Mouse (Mus musculus): ENCODE measurements around the gene Surf6. TPM values are rescaled to one million over a fixed set of nuclear protein-coding genes. Genes with fewer than 3 reads are reported as not detected.

Gene Surf6
- polyA plus RNA-seq, 1 experiment from 2014 or later, result 34.7 TPM

- no peak overlapping the region for H3K4me3 ChIP-seq (ENCODE audit: low read length)
- 54% methylated on average over 8 of the region's 8 CpGs for WGBS
- H3K9me3 ChIP-seq (ENCODE audit: low read length), result no peaks in the 10 kb centered on the region
- H3K36me3 ChIP-seq (ENCODE audit: insufficient read depth, low read length), result peaks cover 46% of the 10 kb centered on the region
- ATAC-seq (ENCODE audit: low FRiP score, low TSS enrichment), result no peak
- no peaks in the 10 kb centered on the region for H3K27me3 ChIP-seq (ENCODE audit: insufficient read depth, low read length)
- H3K9ac ChIP-seq (replicated peaks; ENCODE audit: low read length), result no peak overlapping the region
- H3K27ac ChIP-seq (ENCODE audit: low read length), result 0 out of 2 replicates have a peak overlapping the region, but pooled peaks have one; percentile 8
- H3K4me2 ChIP-seq (replicated peaks; ENCODE audit: low read depth, low read length), result peak overlapping the region; percentile 97
- H3K4me1 ChIP-seq (ENCODE audit: insufficient read depth, low read length), result peaks cover 46% of the 10 kb centered on the region
Observed at GRCm38 (mm10) chr2:26914148-26914941, 11.7 kb upstream of the Surf6 start.

GRCm38 (mm10) chr2:26913416-26914147 is 10.9 kb upstream of the Surf6 start:
- H3K9ac ChIP-seq (replicated peaks; ENCODE audit: low read length), result no peak overlapping the region
- no peak overlapping the region for H3K4me2 ChIP-seq (replicated peaks; ENCODE audit: low read depth, low read length)
- peaks cover 54% of the 10 kb centered on the region for H3K4me1 ChIP-seq (ENCODE audit: insufficient read depth, low read length)
- 85% methylated on average over 17 of the region's 17 CpGs for WGBS
- no peaks in the 10 kb centered on the region for H3K9me3 ChIP-seq (ENCODE audit: low read length)
- no peaks in the 10 kb centered on the region for H3K27me3 ChIP-seq (ENCODE audit: insufficient read depth, low read length)
- H3K27ac ChIP-seq (ENCODE audit: low read length), result no peak overlapping the region
- H3K36me3 ChIP-seq (ENCODE audit: insufficient read depth, low read length), result peaks cover 39% of the 10 kb centered on the region
- no peak overlapping the region for H3K4me3 ChIP-seq (ENCODE audit: low read length)
- no peak for ATAC-seq (ENCODE audit: low FRiP score, low TSS enrichment)

- Histone ChIP-seq H3K9me3 (ENCODE audit: low read length) (no peaks in the 10 kb centered on the region), H3K27ac (ENCODE audit: low read length) (no peak overlapping the region), H3K4me3 (ENCODE audit: low read length) (peak overlapping the region; percentile 77), H3K27me3 (ENCODE audit: insufficient read depth, low read length) (no peaks in the 10 kb centered on the region), H3K4me2 (replicated peaks; ENCODE audit: low read depth, low read length) (peak overlapping the region; percentile 99), H3K4me1 (ENCODE audit: insufficient read depth, low read length) (peaks cover 53% of the 10 kb centered on the region), H3K9ac (replicated peaks; ENCODE audit: low read length) (peak overlapping the region; percentile 98), H3K36me3 (ENCODE audit: insufficient read depth, low read length) (peaks cover 43% of the 10 kb centered on the region)
- ATAC-seq (ENCODE audit: low FRiP score, low TSS enrichment), result no peak
- WGBS, result 56% methylated on average over 5 of the region's 5 CpGs
Observed at GRCm38 (mm10) chr2:26912253-26912770, 9.6 kb upstream of the Surf6 start.

DNA sequence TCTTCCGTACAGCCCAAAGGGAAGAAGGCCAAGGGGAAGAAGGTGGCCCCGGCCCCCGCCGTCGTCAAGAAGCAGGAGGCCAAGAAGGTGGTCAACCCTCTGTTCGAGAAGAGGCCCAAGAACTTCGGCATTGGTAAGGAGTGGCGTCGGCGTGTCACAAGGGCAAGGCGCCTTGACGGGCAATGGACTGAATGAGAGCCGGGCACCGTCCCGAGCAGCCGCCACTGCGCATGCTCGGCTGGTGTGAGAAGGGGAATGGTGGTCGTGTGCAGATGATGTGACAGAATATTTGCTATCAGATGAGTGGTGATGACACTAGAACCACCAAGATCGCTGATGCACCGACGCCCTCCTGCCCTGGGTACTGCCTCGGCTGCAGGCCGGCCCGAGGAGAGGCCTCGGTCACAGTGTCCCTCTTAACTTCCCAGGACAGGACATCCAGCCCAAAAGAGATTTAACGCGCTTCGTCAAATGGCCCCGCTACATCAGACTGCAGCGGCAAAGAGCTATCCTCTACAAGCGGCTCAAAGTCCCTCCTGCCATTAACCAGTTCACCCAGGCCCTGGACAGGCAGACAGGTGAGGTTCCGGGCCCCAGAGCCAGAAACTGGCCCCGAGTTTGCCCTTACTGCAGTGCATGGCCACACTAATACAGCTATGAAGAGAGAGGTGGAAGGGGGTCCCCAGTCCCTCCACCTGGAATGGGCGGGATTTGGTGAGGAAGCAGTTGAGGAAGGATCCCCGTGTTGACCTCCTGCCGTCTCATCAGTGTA is 8.5 kb upstream of the Surf6 start:
- H3K9ac ChIP-seq (replicated peaks; ENCODE audit: low read length), result peak overlapping the region; percentile 98
- H3K27ac ChIP-seq (ENCODE audit: low read length), result peak overlapping the region; percentile 91
- peak overlapping the region; percentile 77 for H3K4me3 ChIP-seq (ENCODE audit: low read length)
- ATAC-seq (ENCODE audit: low FRiP score, low TSS enrichment), result peak; percentile 12
- H3K36me3 ChIP-seq (ENCODE audit: insufficient read depth, low read length), result peaks cover 50% of the 10 kb centered on the region
- H3K4me1 ChIP-seq (ENCODE audit: insufficient read depth, low read length), result peaks cover 46% of the 10 kb centered on the region
- H3K9me3 ChIP-seq (ENCODE audit: low read length), result no peaks in the 10 kb centered on the region
- 0% methylated on average over 37 of the region's 37 CpGs for WGBS
- H3K4me2 ChIP-seq (replicated peaks; ENCODE audit: low read depth, low read length), result peak overlapping the region; percentile 99
- no peaks in the 10 kb centered on the region for H3K27me3 ChIP-seq (ENCODE audit: insufficient read depth, low read length)

- Histone ChIP-seq H3K27ac (ENCODE audit: low read length) (peak within 1 kb of the TSS; percentile 91), H3K4me1 (ENCODE audit: insufficient read depth, low read length) (peaks cover 42% of the 10 kb centered on the region), H3K36me3 (ENCODE audit: insufficient read depth, low read length) (peaks cover 58% of the 10 kb centered on the region), H3K9me3 (ENCODE audit: low read length) (no peaks in the 10 kb centered on the region), H3K9ac (replicated peaks; ENCODE audit: low read length) (peak within 1 kb of the TSS; percentile 98), H3K4me2 (replicated peaks; ENCODE audit: low read depth, low read length) (peak within 1 kb of the TSS; percentile 99), H3K4me3 (ENCODE audit: low read length) (peak within 1 kb of the TSS; percentile 77), H3K27me3 (ENCODE audit: insufficient read depth, low read length) (no peaks in the 10 kb centered on the region)
- ATAC-seq (ENCODE audit: low FRiP score, low TSS enrichment), result peak; percentile 94
- WGBS, result under 1% methylated on average over 71 of the region's 74 CpGs
Observed at GRCm38 (mm10) chr2:26910124-26910993, 7.7 kb upstream of the Surf6 start, which contains the start of the genes Med22 and Rpl7a. Med22 (minus strand) TSS chr2:26910677. Rpl7a (plus strand) TSS chr2:26910764.

DNA sequence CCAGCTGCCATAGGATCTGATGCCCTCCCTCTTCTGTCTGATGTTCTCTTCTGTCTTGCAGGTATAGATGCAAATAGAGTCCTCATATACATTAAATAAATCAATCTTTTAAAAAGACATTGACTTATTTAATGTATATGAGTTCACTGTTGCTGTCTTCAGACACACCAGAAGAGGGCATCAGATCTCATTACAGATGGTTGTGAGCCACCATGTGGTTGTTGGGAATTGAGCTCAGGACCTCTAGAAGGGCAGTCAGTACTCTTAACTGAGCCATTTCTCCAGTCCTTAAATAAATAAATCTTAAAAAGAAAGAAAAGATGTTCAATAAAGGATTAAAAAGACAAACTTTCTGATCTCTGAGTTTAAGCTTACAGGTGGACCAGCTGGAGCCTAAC is 6.7 kb upstream of the Surf6 start:
- peaks cover 58% of the 10 kb centered on the region for H3K36me3 ChIP-seq (ENCODE audit: insufficient read depth, low read length)
- peak overlapping the region; percentile 71 for H3K4me2 ChIP-seq (replicated peaks; ENCODE audit: low read depth, low read length)
- peaks cover 32% of the 10 kb centered on the region for H3K4me1 ChIP-seq (ENCODE audit: insufficient read depth, low read length)
- H3K27me3 ChIP-seq (ENCODE audit: insufficient read depth, low read length), result no peaks in the 10 kb centered on the region
- no peaks in the 10 kb centered on the region for H3K9me3 ChIP-seq (ENCODE audit: low read length)
- no peak for ATAC-seq (ENCODE audit: low FRiP score, low TSS enrichment)
- H3K27ac ChIP-seq (ENCODE audit: low read length), result peak overlapping the region; percentile 91
- H3K4me3 ChIP-seq (ENCODE audit: low read length), result peak overlapping the region; percentile 77
- H3K9ac ChIP-seq (replicated peaks; ENCODE audit: low read length), result peak overlapping the region; percentile 81

DNA sequence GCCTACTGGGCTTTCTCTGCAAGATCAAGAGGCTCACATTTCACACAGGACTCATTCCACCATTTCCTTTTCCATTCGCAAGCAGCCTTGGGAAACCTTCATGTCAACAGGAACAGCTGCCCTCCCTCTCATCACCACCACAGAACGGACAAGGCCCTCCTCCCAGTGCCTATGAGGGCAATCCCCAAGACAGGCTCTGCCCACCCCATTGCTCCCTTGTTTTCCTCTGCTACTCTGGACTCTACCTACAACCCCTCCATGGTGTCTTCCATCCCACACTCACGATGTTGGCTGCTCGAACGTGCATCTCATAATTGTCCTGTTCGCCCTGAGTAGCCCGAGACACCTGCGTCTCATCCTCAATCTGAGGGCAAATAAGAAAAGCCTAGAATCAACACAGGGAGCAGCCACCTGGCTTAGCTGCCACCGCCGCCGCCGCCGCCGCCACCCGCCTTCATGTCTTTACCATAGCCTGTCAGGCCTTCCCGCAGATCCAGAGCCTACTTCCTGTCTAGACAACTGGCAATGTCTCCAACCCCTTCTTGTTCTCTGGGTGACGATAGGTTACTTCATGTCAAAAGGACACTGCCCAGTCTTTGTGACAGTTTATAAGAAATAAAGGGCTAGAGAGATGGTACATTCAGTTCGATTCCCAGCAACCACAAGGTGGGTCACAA is 6.2 kb upstream of the Surf6 start:
- H3K36me3 ChIP-seq (ENCODE audit: insufficient read depth, low read length), result peaks cover 54% of the 10 kb centered on the region
- no peak for ATAC-seq (ENCODE audit: low FRiP score, low TSS enrichment)
- H3K4me3 ChIP-seq (ENCODE audit: low read length), result peak overlapping the region; percentile 77
- H3K4me2 ChIP-seq (replicated peaks; ENCODE audit: low read depth, low read length), result peak overlapping the region; percentile 71
- H3K4me1 ChIP-seq (ENCODE audit: insufficient read depth, low read length), result peaks cover 35% of the 10 kb centered on the region
- no peaks in the 10 kb centered on the region for H3K27me3 ChIP-seq (ENCODE audit: insufficient read depth, low read length)
- H3K9me3 ChIP-seq (ENCODE audit: low read length), result no peaks in the 10 kb centered on the region
- peak overlapping the region; percentile 81 for H3K9ac ChIP-seq (replicated peaks; ENCODE audit: low read length)
- H3K27ac ChIP-seq (ENCODE audit: low read length), result no peak overlapping the region
- WGBS, result 81% methylated on average over 18 of the region's 18 CpGs

- Histone ChIP-seq H3K27ac (ENCODE audit: low read length) (no peak overlapping the region), H3K36me3 (ENCODE audit: insufficient read depth, low read length) (peaks cover 36% of the 10 kb centered on the region), H3K9ac (replicated peaks; ENCODE audit: low read length) (no peak overlapping the region), H3K4me3 (ENCODE audit: low read length) (no peak overlapping the region), H3K27me3 (ENCODE audit: insufficient read depth, low read length) (no peaks in the 10 kb centered on the region), H3K4me1 (ENCODE audit: insufficient read depth, low read length) (peaks cover 39% of the 10 kb centered on the region), H3K4me2 (replicated peaks; ENCODE audit: low read depth, low read length) (no peak overlapping the region), H3K9me3 (ENCODE audit: low read length) (no peaks in the 10 kb centered on the region)
- 42% methylated on average over 4 of the region's 4 CpGs for WGBS
- ATAC-seq (ENCODE audit: low FRiP score, low TSS enrichment), result no peak
Observed at GRCm38 (mm10) chr2:26907109-26907508, 4.4 kb upstream of the Surf6 start.
